Mouse (Mus musculus) heart, embryonic 16.5 days (tissue): ENCODE measurements around the gene Traf4. TPM values are rescaled to one million over a fixed set of nuclear protein-coding genes. Genes with fewer than 3 reads are reported as not detected.
A peak's percentile ranks its signal among the peaks of the same experiment; 100 is the strongest.
"Not testable (repeated sequence)": the region's sequence is repeated elsewhere in the genome, so short reads cannot be mapped to it uniquely, and the experiment has no call there.

Experiments
- ATAC-seq: fragments of 200-750 bp; cut with Nextera tagmentation; replicated peaks from 2 replicates; pipeline ENCODE4 v1.8.0; 2017; ENCODE audit warnings: moderate number of reproducible peaks; ENCODE audit not compliant: insufficient read depth, low FRiP score; ENCODE audit errors: extremely low read depth
- H3K27ac ChIP-seq: fragments of 300-500 bp; sonication (generic); 2 replicates; pipeline ENCODE4 v1.5.1; 2014; ENCODE audit warnings: mild to moderate bottlenecking, low read length, control low read depth, moderate library complexity
- H3K27me3 ChIP-seq: fragments of 300-500 bp; sonication (generic); 2 replicates; pipeline ENCODE4 v1.6.1; 2014; ENCODE audit warnings: low read length, mixed read lengths; ENCODE audit not compliant: control insufficient read depth, insufficient read depth
- H3K36me3 ChIP-seq: fragments of 300-500 bp; sonication (generic); 2 replicates; pipeline ENCODE4 v1.6.1; 2014; ENCODE audit not compliant: control insufficient read depth, insufficient read depth
- H3K4me1 ChIP-seq: fragments of 300-500 bp; sonication (generic); 2 replicates; pipeline ENCODE4 v1.6.1; 2014; ENCODE audit warnings: low read length, mixed read lengths; ENCODE audit not compliant: control insufficient read depth, insufficient read depth
- H3K4me2 ChIP-seq: fragments of 300-500 bp; sonication (generic); 2 replicates; pipeline ENCODE4 v1.6.1; 2014; ENCODE audit warnings: low read depth, mild to moderate bottlenecking, control low read depth, low read length
- H3K4me3 ChIP-seq: fragments of 300-500 bp; sonication (generic); 2 replicates; pipeline ENCODE4 v1.5.1; 2014; ENCODE audit warnings: mild to moderate bottlenecking, control low read depth, low read length
- H3K9ac ChIP-seq: fragments of 300-500 bp; sonication (generic); 2 replicates; pipeline ENCODE4 v1.6.1; 2014; ENCODE audit warnings: low read length, control low read depth
- H3K9me3 ChIP-seq: fragments of 300-500 bp; sonication (generic); replicated peaks from 2 replicates; pipeline ENCODE4 v1.6.1; 2016; ENCODE audit warnings: low read length; ENCODE audit not compliant: control insufficient read depth
- WGBS: fragments of 180-500 bp; shearing (Covaris S2); extraction: QIAGEN DNeasy Blood & Tissue Kit; methylation state at CpG from one replicate; pipeline ENCODE4 v1.1.7; 2014; 5-methylcytosine and 5-hydroxymethylcytosine counted together
- polyA plus RNA-seq: library from polyadenylated mRNA; unstranded; fragments of >200 nt; fragmentation: Nextera tagmentation; extraction: Ambion mirVana; gene quantifications from 2 replicates; pipeline ENCODE4 v1.2.1, GENCODE M21; 2015

Gene Traf4
- polyA plus RNA-seq, 1 experiment from 2014 or later, result 37.3 TPM

GRCm38 (mm10) chr11:78202372-78202771, 37.0 kb upstream of the Traf4 start:
- 90% methylated on average over 3 of the region's 3 CpGs for WGBS
- ATAC-seq, result no peak
- H3K27me3 ChIP-seq, result no peaks in the 10 kb centered on the region

GRCm38 (mm10) chr11:78195101-78195863, 29.9 kb upstream of the Traf4 start:
- H3K27me3 ChIP-seq, result no peaks in the 10 kb centered on the region
- no peaks in the 10 kb centered on the region for H3K9me3 ChIP-seq
- 48% methylated on average over 22 of the region's 23 CpGs for WGBS
- peak overlapping the region; percentile 70 for H3K9ac ChIP-seq
- H3K4me2 ChIP-seq, result peak overlapping the region; percentile 70
- H3K4me1 ChIP-seq, result peaks cover 7% of the 10 kb centered on the region; the same call in 1 of the 2 replicates
- peaks cover 16% of the 10 kb centered on the region for H3K36me3 ChIP-seq
- H3K27ac ChIP-seq, result no peak overlapping the region
- ATAC-seq, result no peak
- H3K4me3 ChIP-seq, result peak overlapping the region; percentile 57

More at GRCm38 (mm10) chr11:78202372-78202771, 37.0 kb upstream of the Traf4 start:
- Histone ChIP-seq H3K4me1 (no peaks in the 10 kb centered on the region), H3K4me3 (no peak overlapping the region), H3K9ac (no peak overlapping the region), H3K9me3 (no peaks in the 10 kb centered on the region), H3K36me3 (peaks cover 25% of the 10 kb centered on the region), H3K27ac (no peak overlapping the region), H3K4me2 (no peak overlapping the region)

- ATAC-seq, result peak; percentile 73
- no peaks in the 10 kb centered on the region for H3K9me3 ChIP-seq
- 3% methylated on average over 30 of the region's 30 CpGs for WGBS
- H3K27ac ChIP-seq, result no peak overlapping the region
- peak overlapping the region; percentile 70 for H3K9ac ChIP-seq
- peaks cover 16% of the 10 kb centered on the region for H3K36me3 ChIP-seq
- no peaks in the 10 kb centered on the region for H3K27me3 ChIP-seq
- H3K4me2 ChIP-seq, result peak overlapping the region; percentile 70
- peak overlapping the region; percentile 57 for H3K4me3 ChIP-seq
- peaks cover 11% of the 10 kb centered on the region; the same call in 1 of the 2 replicates for H3K4me1 ChIP-seq
These were observed 29.2 kb upstream of the Traf4 start for GRCm38 (mm10) chr11:78194411-78195100.

- Histone ChIP-seq H3K36me3 (peaks cover 16% of the 10 kb centered on the region), H3K9me3 (no peaks in the 10 kb centered on the region), H3K4me3 (no peak within 1 kb of the TSS), H3K9ac (no peak within 1 kb of the TSS), H3K27ac (no peak within 1 kb of the TSS), H3K27me3 (no peaks in the 10 kb centered on the region), H3K4me1 (peaks cover 18% of the 10 kb centered on the region), H3K4me2 (peak within 1 kb of the TSS; percentile 70; the same call in 1 of the 2 replicates)
- 48% methylated on average over 1 of the region's 1 CpGs for WGBS
- ATAC-seq, result no peak
These were observed 27.7 kb upstream of the Traf4 start, which contains the start of gene Proca1 for GRCm38 (mm10) chr11:78193113-78193512. Gene Proca1, plus strand, starts transcription at chr11:78193392.

- no peak overlapping the region for H3K27ac ChIP-seq
- H3K27me3 ChIP-seq, result no peaks in the 10 kb centered on the region
- no peaks in the 10 kb centered on the region for H3K9me3 ChIP-seq
- no peak for ATAC-seq
- H3K4me3 ChIP-seq, result no peak overlapping the region
- H3K36me3 ChIP-seq, result peaks cover 16% of the 10 kb centered on the region
- 74% methylated on average over 6 of the region's 6 CpGs for WGBS
- peaks cover 19% of the 10 kb centered on the region for H3K4me1 ChIP-seq
- H3K9ac ChIP-seq, result no peak overlapping the region
- peak overlapping the region; percentile 79; the same call in 1 of the 2 replicates for H3K4me2 ChIP-seq
These were observed 24.7 kb upstream of the Traf4 start for GRCm38 (mm10) chr11:78190041-78190440.

GRCm38 (mm10) chr11:78189234-78190040, 24.0 kb upstream of the Traf4 start:
- Histone ChIP-seq H3K36me3 (peaks cover 16% of the 10 kb centered on the region), H3K9ac (peak overlapping the region; percentile 82), H3K27me3 (no peaks in the 10 kb centered on the region), H3K4me3 (peak overlapping the region; percentile 64), H3K4me1 (peaks cover 16% of the 10 kb centered on the region), H3K9me3 (no peaks in the 10 kb centered on the region), H3K4me2 (peak overlapping the region; percentile 79), H3K27ac (peak overlapping the region; percentile 90)
- WGBS, result 2% methylated on average over 42 of the region's 42 CpGs
- peak; percentile 78 for ATAC-seq

- H3K9me3 ChIP-seq, result no peaks in the 10 kb centered on the region
- WGBS, result under 1% methylated on average over 76 of the region's 80 CpGs
- peak within 1 kb of the TSS; percentile 90 for H3K27ac ChIP-seq
- H3K36me3 ChIP-seq, result peaks cover 16% of the 10 kb centered on the region
- ATAC-seq, result peak; percentile 81
- peak within 1 kb of the TSS; percentile 79 for H3K4me2 ChIP-seq
- no peaks in the 10 kb centered on the region for H3K27me3 ChIP-seq
- H3K9ac ChIP-seq, result peak within 1 kb of the TSS; percentile 82
- H3K4me1 ChIP-seq, result peaks cover 21% of the 10 kb centered on the region
- peak within 1 kb of the TSS; percentile 64 for H3K4me3 ChIP-seq
These were observed 23.2 kb upstream of the Traf4 start, which contains the start of gene Rab34 for GRCm38 (mm10) chr11:78188331-78189233. Gene Rab34, plus strand, starts transcription at chr11:78188430.

- H3K4me3 ChIP-seq, H3K9me3 ChIP-seq, H3K9ac ChIP-seq, H3K27me3 ChIP-seq, H3K4me2 ChIP-seq, ATAC-seq, H3K27ac ChIP-seq: not testable (repeated sequence)
- WGBS, result 88% methylated on average over 6 of the region's 6 CpGs
- H3K36me3 ChIP-seq, result peaks cover 21% of the 10 kb centered on the region
- H3K4me1 ChIP-seq, result peaks cover 31% of the 10 kb centered on the region
These were observed 19.3 kb upstream of the Traf4 start for GRCm38 (mm10) chr11:78184702-78185101.
